Mouse (Mus musculus): ENCODE measurements around the gene Armc6. TPM values are rescaled to one million over a fixed set of nuclear protein-coding genes. Genes with fewer than 3 reads are reported as not detected.

Armc6 gene
- polyA plus RNA-seq, 1 experiment from 2014 or later = 16.4 TPM

DNA sequence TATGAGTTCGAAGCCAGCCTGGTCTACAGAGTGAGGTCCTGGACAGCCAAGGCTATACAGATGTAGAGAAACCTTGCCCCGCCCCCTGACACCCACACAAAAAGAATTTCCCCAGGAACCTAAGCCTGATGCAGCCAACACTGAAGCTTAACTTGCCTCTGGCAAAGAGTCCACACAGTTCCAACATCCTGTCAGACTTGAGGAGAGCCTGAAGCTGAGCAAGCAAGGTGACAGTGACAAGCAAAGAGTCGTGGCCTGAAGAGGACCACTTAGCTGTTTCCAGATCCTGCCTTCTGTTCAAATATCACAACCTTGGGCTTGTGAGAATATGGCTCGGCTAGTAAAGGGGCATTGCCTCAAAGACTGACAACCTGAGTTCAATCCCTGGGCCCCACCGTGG lies 19.2 kb downstream of the Armc6 start:
- ATAC-seq (no peak), DNase-seq (ENCODE audit: low read depth, low spot score) (no peak)
- ChIA-PET POLR2A (no interaction called here), CTCF (interaction anchor here (1.2 kb wide), 1 partner anchor 15 kb away, joined by 3 read pairs; no protein-coding TSS in a partner anchor)
- no peaks in the 10 kb centered on the region for H3K27me3 ChIP-seq
- TF ChIP-seq CTCF (IDR thresholded peaks at IDR 0.05) = no peak
- in situ Hi-C loops (cut with MboI; ENCODE audit: low pct_unique_long_range_greater_than_20kb) = no loop called here

DNA sequence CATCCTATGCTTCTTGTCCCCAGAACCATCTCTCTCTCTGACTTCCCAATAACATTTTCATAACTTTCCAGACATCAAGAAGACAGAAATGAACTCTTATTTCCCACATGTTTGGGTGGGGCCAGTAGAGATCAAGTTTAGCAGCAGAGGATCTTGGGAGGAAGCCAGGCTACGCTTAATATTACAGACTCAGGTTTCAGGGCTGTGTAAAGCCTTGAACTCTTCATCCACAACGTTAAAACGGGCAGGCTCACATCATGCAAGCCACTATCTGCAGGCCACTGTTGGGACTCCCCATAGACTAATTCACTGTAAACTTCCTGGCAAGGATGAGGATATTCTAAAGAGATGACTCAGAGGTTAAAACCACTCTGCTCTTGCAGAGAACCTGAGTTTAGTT lies 19.9 kb downstream of the Armc6 start:
- no peak for TF ChIP-seq CTCF (IDR thresholded peaks at IDR 0.05)
- in situ Hi-C loops (cut with MboI; ENCODE audit: low pct_unique_long_range_greater_than_20kb) = no loop called here
- H3K27me3 ChIP-seq = no peaks in the 10 kb centered on the region
- ATAC-seq (no peak), DNase-seq (ENCODE audit: low read depth, low spot score) (no peak)
- ChIA-PET CTCF (interaction anchor here (1.2 kb wide), 1 partner anchor 15 kb away, joined by 3 read pairs; no protein-coding TSS in a partner anchor), POLR2A (no interaction called here)

DNA sequence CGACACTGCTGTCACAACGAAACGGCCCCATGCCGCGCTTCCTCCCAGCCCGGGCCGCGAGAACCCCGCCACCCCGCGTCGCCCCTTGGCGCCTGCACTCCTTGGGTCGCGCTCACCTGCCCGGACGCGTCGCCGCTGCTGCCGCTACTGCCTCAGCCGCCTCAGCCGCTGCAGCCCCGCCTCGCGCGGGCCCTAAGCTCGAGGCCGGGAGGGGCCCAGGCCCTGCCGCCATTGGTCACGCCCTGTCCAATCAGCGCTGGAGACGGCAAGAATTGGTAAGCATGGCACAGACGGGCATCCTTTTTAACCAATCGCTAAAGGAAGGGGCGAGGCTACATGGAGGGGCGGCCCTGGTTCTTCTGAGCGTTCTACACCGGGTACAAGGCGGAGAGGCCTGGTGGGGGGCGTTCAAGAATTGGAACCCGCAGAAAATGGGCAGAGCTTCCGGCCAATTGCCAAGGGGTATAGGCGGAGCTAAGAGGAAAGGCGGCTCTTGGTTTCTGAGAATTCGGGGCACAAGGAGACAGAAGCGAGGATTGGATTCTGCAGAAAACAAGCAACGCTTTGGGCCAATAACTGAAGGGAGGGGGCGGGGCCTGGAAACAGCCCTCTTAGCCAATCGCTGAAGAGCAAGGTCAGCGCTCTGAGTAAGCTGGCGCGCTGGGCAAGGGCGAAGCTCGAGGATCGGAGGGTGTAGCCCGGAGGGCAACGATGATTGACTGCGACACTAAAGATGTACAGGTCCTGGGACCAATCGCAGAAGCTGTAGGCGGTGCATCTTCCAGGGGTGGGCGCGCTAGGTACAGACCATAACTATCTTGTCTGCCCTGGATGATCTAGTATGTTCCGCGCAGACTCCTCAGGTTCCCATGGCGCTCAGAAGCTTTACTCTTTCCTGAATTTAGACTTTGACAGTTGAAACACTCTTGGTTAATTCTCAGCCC lies 21.9 kb downstream of the Armc6 start, which contains the start of gene Slc25a42:
TSS of gene Slc25a42 (minus strand) at position 194 of the 944 bp plus-strand sequence.
- CTCF ChIA-PET = interaction anchor here (0.7 to 1.6 kb wide), 4 partner anchors 9 to 142 kb away, joined by 3 to 4 read pairs (median 4); no protein-coding TSS in a partner anchor
- in situ Hi-C loops (cut with MboI; ENCODE audit: low pct_unique_long_range_greater_than_20kb) = no loop called here
- DNase-seq (ENCODE audit: low read depth, low spot score) = peak; percentile 98

GRCm38 (mm10) chr8:70211726-70212111 lies 22.5 kb downstream of the Armc6 start:
- in situ Hi-C loops (cut with MboI; ENCODE audit: low pct_unique_long_range_greater_than_20kb) = no loop called here

More for the DNA sequence above, 21.9 kb downstream of the Armc6 start, which contains the start of gene Slc25a42:
- TF ChIP-seq CTCF (IDR thresholded peaks at IDR 0.05) = no peak
- peak; percentile 97 for ATAC-seq
- POLR2A ChIA-PET = interaction anchor here (1.0 to 1.7 kb wide), 2 partner anchors 17 to 53 kb away, joined by 3 read pairs; no protein-coding TSS in a partner anchor
- no peaks in the 10 kb centered on the region for H3K27me3 ChIP-seq

GRCm38 (mm10) chr8:70211275-70211674 lies 23.0 kb downstream of the Armc6 start:
- in situ Hi-C loops (cut with MboI; ENCODE audit: low pct_unique_long_range_greater_than_20kb) = no loop called here
- ChIA-PET POLR2A (no interaction called here), CTCF (no interaction called here)
- ATAC-seq (no peak), DNase-seq (ENCODE audit: low read depth, low spot score) (no peak)
- no peaks in the 10 kb centered on the region for H3K27me3 ChIP-seq
- TF ChIP-seq CTCF (IDR thresholded peaks at IDR 0.05) = no peak

More at GRCm38 (mm10) chr8:70211726-70212111, 22.5 kb downstream of the Armc6 start:
- ChIA-PET POLR2A (interaction anchor here (1.0 kb wide), 1 partner anchor 17 kb away, joined by 3 read pairs; no protein-coding TSS in a partner anchor), CTCF (interaction anchor here (0.7 to 1.6 kb wide), 2 partner anchors 33 to 141 kb away, joined by 3 read pairs; no protein-coding TSS in a partner anchor)
- H3K27me3 ChIP-seq = no peaks in the 10 kb centered on the region
- DNase-seq (ENCODE audit: low read depth, low spot score) (no peak), ATAC-seq (no peak)
- no peak for TF ChIP-seq CTCF (IDR thresholded peaks at IDR 0.05)

GRCm38 (mm10) chr8:70210538-70210937 lies 23.7 kb downstream of the Armc6 start:
- no peak for TF ChIP-seq CTCF (IDR thresholded peaks at IDR 0.05)
- in situ Hi-C loops (cut with MboI; ENCODE audit: low pct_unique_long_range_greater_than_20kb) = no loop called here
- POLR2A ChIA-PET = no interaction called here

GRCm38 (mm10) chr8:70208130-70208529 lies 26.1 kb downstream of the Armc6 start:
- H3K27me3 ChIP-seq = no peaks in the 10 kb centered on the region
- POLR2A ChIA-PET = no interaction called here
- DNase-seq (ENCODE audit: low read depth, low spot score) (no peak), ATAC-seq (no peak)
- CTCF ChIA-PET = interaction anchor here (1.2 kb wide), 1 partner anchor 8 kb away, joined by 3 read pairs; no protein-coding TSS in a partner anchor
- in situ Hi-C loops (cut with MboI; ENCODE audit: low pct_unique_long_range_greater_than_20kb) = no loop called here
- no peak for TF ChIP-seq CTCF (IDR thresholded peaks at IDR 0.05)

More at GRCm38 (mm10) chr8:70210538-70210937, 23.7 kb downstream of the Armc6 start:
- CTCF ChIA-PET = interaction anchor here (1.5 kb wide), 1 partner anchor 9 kb away, joined by 6 read pairs; no protein-coding TSS in a partner anchor
- H3K27me3 ChIP-seq = no peaks in the 10 kb centered on the region
- DNase-seq (ENCODE audit: low read depth, low spot score) (no peak), ATAC-seq (no peak)

DNA sequence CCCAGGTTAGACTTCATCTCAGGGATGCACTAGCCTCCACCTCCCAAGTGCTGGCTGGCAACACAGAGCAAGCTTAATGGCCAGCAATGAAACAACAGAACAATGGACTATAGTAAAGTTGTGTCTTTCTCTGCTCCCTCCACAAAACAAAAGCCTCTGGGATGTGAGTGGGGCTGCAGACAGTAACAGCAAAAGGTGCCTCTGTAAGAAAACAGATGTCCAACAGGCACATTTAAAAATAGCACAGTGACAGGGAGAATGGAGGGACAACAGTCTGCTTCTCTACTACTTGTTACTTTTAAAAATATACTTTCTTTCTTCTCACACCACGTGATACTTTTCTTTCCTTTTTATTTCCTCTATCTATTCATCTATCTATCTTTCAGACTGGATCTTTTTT lies 29.5 kb downstream of the Armc6 start:
- no peak for TF ChIP-seq CTCF (IDR thresholded peaks at IDR 0.05)
- in situ Hi-C loops (cut with MboI; ENCODE audit: low pct_unique_long_range_greater_than_20kb) = no loop called here
- DNase-seq (ENCODE audit: low read depth, low spot score) (no peak), ATAC-seq (no peak)
- no peaks in the 10 kb centered on the region for H3K27me3 ChIP-seq
- CTCF ChIA-PET = no interaction called here
- POLR2A ChIA-PET = no interaction called here

DNA sequence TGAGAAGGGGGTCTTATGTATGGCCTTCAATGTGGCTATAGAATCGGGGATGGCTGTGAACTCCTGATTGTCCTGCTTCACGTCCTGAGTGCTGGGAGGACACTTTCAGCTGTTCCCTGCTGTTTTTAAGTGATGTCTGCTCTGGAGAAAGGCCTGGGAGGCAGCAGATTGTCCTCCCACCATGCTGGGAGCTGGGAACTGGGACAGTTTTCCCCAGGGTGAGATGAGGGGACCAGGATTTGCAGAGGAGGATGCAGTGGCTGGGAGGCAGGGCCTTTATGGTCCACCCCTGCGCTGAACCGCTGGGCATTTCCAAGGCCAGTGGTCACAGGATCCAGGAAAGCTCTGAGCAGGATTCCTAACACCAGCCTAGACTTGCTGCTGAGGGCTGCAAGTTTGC lies 31.2 kb downstream of the Armc6 start:
- ATAC-seq (no peak), DNase-seq (ENCODE audit: low read depth, low spot score) (no peak)
- CTCF ChIA-PET = interaction anchor here (1.0 kb wide), 1 partner anchor 17 kb away, joined by 4 read pairs; no protein-coding TSS in a partner anchor
- H3K27me3 ChIP-seq = no peaks in the 10 kb centered on the region
- TF ChIP-seq CTCF (IDR thresholded peaks at IDR 0.05) = no peak
- in situ Hi-C loops (cut with MboI; ENCODE audit: low pct_unique_long_range_greater_than_20kb) = no loop called here
- POLR2A ChIA-PET = interaction anchor here (1.0 kb wide), 1 partner anchor 8 kb away, joined by 3 read pairs; no protein-coding TSS in a partner anchor

GRCm38 (mm10) chr8:70201417-70201816 lies 32.8 kb downstream of the Armc6 start:
- TF ChIP-seq CTCF (IDR thresholded peaks at IDR 0.05) = no peak
- H3K27me3 ChIP-seq = no peaks in the 10 kb centered on the region
- CTCF ChIA-PET = interaction anchor here (1.3 to 2.0 kb wide), 2 partner anchors 9 to 22 kb away, joined by 4 to 6 read pairs; no protein-coding TSS in a partner anchor
- ATAC-seq (no peak), DNase-seq (ENCODE audit: low read depth, low spot score) (no peak)
- POLR2A ChIA-PET = no interaction called here
- in situ Hi-C loops (cut with MboI; ENCODE audit: low pct_unique_long_range_greater_than_20kb) = no loop called here

Measured in Patski (cell line).